Mouse (Mus musculus) embryonic facial prominence, embryonic 14.5 days (tissue): Measurements from ENCODE around the gene Glg1. TPM values are rescaled to one million over a fixed set of nuclear protein-coding genes. Genes with fewer than 3 reads are reported as not detected.
"Not testable (repeated sequence)": the region's sequence is repeated elsewhere in the genome, so short reads cannot be mapped to it uniquely, and the experiment has no call there.

ENCODE experiments used
- ATAC-seq: fragments of 200-750 bp; cut with Nextera tagmentation; 2 replicates; pipeline ENCODE4 v1.8.0; 2017; ENCODE audit warnings: low read depth, moderate number of reproducible peaks, moderate TSS enrichment
- DNase-seq: peaks from one replicate; pipeline ENCODE4 v3.0.0-alpha.2; 2015; ENCODE audit warnings: low spot score
- H3K27ac ChIP-seq: fragments of 300-500 bp; sonication (generic); replicated peaks from 2 replicates; pipeline ENCODE4 v1.5.1; 2014; ENCODE audit warnings: low read depth, mild to moderate bottlenecking, low read length, moderate library complexity
- H3K27me3 ChIP-seq: fragments of 300-500 bp; sonication (generic); replicated peaks from 2 replicates; pipeline ENCODE4 v1.6.1; 2014; ENCODE audit warnings: low read length; ENCODE audit not compliant: control insufficient read depth, insufficient read depth
- H3K36me3 ChIP-seq: fragments of 300-500 bp; sonication (generic); 2 replicates; pipeline ENCODE4 v1.6.1; 2014; ENCODE audit warnings: low read length, mixed read lengths; ENCODE audit not compliant: control insufficient read depth, insufficient read depth
- H3K4me1 ChIP-seq: fragments of 300-500 bp; sonication (generic); 2 replicates; pipeline ENCODE4 v1.6.1; 2014; ENCODE audit warnings: antibody characterized with exemption, low read length; ENCODE audit not compliant: control insufficient read depth, insufficient read depth
- H3K4me2 ChIP-seq: fragments of 300-500 bp; sonication (generic); 2 replicates; pipeline ENCODE4 v1.6.1; 2014; ENCODE audit warnings: low read depth, mild to moderate bottlenecking, low read length, moderate library complexity, mixed read lengths
- H3K4me3 ChIP-seq: fragments of 300-500 bp; sonication (generic); 2 replicates; pipeline ENCODE4 v1.5.1; 2014; ENCODE audit warnings: low read depth, mild to moderate bottlenecking, low read length
- H3K9ac ChIP-seq: fragments of 300-500 bp; sonication (generic); 2 replicates; pipeline ENCODE4 v1.6.1; 2014; ENCODE audit warnings: low read depth, mild to moderate bottlenecking, low read length, moderate library complexity, mixed read lengths
- H3K9me3 ChIP-seq: fragments of 300-500 bp; sonication (generic); 2 replicates; pipeline ENCODE4 v1.6.1; 2016; ENCODE audit warnings: low read length; ENCODE audit not compliant: control insufficient read depth
- WGBS: fragments of 180-500 bp; shearing (Covaris S2); extraction: QIAGEN DNeasy Blood & Tissue Kit; methylation state at CpG from one replicate; pipeline ENCODE4 v1.1.7; 2014; 5-methylcytosine and 5-hydroxymethylcytosine counted together
- polyA plus RNA-seq: library from polyadenylated mRNA; unstranded; fragments of >200 nt; fragmentation: Nextera tagmentation; extraction: Ambion mirVana; gene quantifications from 2 replicates; pipeline ENCODE4 v1.2.1, GENCODE M21; 2014

The Glg1 gene
- polyA plus RNA-seq, 1 experiment from 2014 or later = 103 TPM

DNA sequence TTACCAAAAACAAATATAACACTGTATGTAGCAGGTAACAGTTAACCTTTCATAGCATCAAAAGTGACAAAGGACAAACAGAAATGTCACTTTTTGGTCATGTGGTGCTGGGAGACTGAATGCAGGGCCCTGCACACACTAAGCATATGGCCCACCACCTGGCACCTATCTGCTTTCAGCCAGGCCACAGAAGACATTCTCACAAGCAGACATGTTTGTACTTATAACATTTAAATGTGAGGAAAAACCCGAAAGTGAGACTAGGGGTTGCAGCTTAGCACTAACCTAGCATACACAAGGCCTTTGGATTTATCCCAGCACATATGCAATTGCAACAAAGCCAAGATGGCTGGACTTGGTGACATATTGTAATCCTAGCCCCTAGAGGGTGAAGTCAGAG is 39.0 kb upstream of the Glg1 start:
- 80% methylated on average over 1 of the region's 1 CpGs for WGBS
- Histone ChIP-seq H3K4me1 (0 out of 2 replicates have a peak, but pooled peaks cover 10% of the 10 kb centered on the region), H3K9me3 (no peaks in the 10 kb centered on the region), H3K4me3 (no peak overlapping the region), H3K4me2 (peak overlapping the region; percentile 67; the same call in 1 of the 2 replicates), H3K36me3 (peaks cover 39% of the 10 kb centered on the region), H3K9ac (no peak overlapping the region), H3K27ac (no peak overlapping the region), H3K27me3 (no peaks in the 10 kb centered on the region)
- ATAC-seq (no peak), DNase-seq (no peak)

DNA sequence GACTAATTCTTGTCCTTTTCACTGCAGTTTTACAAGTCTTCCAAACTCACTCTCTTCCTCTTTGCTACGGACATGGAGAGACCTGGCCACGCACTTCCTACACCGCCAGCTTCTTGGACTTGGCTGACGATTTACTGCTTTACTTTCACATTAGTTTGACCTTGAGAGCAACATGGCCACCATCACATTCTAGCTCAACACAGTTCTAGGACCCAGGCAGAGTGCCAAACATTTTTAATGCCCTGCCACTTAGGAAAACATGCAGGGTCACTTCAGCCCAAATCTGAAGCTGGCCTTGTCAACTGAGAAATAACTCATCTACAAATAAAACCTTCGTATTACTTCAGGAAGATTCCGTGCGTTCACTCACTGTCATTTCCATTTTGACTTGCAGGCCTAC is 32.7 kb upstream of the Glg1 start:
- H3K36me3 ChIP-seq = peaks cover 92% of the 10 kb centered on the region
- no peaks in the 10 kb centered on the region for H3K4me1 ChIP-seq
- no peak overlapping the region for H3K4me2 ChIP-seq
- DNase-seq (no peak), ATAC-seq (no peak)
- 97% methylated on average over 7 of the region's 7 CpGs for WGBS
- no peak overlapping the region for H3K9ac ChIP-seq
- no peak overlapping the region for H3K4me3 ChIP-seq
- no peaks in the 10 kb centered on the region for H3K27me3 ChIP-seq
- no peaks in the 10 kb centered on the region for H3K9me3 ChIP-seq
- no peak overlapping the region for H3K27ac ChIP-seq

DNA sequence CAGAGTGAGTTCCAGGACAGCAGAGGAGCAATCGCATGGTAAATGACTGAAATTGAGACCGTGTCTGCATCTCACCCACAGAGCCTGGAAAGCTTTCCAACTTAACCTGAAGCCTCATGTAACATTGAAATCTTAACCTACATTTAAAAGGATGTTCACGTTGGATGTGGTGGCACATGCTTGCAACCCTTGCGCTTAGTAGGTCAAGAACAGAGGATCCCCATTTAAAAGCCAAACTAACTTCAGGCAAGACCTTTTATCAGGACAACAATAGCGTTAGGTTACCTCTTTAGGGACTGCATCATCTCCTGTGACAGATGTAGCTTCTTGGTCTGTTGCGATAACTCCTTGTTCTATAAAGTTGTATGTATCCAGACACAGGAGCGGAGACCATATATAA is 31.6 kb upstream of the Glg1 start:
- Histone ChIP-seq H3K36me3 (peaks cover 94% of the 10 kb centered on the region), H3K4me3 (no peak overlapping the region), H3K27ac (no peak overlapping the region), H3K9me3 (no peaks in the 10 kb centered on the region), H3K4me1 (no peaks in the 10 kb centered on the region), H3K4me2 (no peak overlapping the region), H3K27me3 (no peaks in the 10 kb centered on the region), H3K9ac (no peak overlapping the region)
- DNase-seq (no peak), ATAC-seq (no peak)
- 95% methylated on average over 7 of the region's 7 CpGs for WGBS

DNA sequence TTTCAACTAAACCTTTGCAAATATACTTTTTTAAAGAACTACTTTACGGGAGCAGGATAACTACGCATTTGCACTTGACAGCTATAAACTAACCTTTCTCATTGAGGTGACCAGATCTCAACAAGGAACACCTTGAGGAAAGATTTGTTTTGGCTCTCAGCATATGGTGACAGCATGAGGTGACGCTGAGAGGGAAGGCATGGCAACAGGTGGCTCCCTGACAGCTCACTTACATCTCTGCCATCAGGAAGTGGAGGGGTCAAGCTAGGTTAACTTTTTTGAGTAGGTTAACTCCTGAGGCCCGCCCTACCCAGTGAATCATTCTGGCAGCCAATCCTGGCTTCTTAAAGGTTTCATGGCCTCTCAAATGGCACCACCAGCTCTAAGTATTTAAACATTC is 26.6 kb upstream of the Glg1 start:
- Histone ChIP-seq H3K27ac (no peak overlapping the region), H3K36me3 (peaks cover 91% of the 10 kb centered on the region), H3K9me3 (no peaks in the 10 kb centered on the region), H3K4me2 (no peak overlapping the region), H3K27me3 (no peaks in the 10 kb centered on the region), H3K9ac (no peak overlapping the region), H3K4me1 (no peaks in the 10 kb centered on the region), H3K4me3 (no peak overlapping the region)
- WGBS = 87% methylated on average over 4 of the region's 4 CpGs
- DNase-seq (no peak), ATAC-seq (no peak)

DNA sequence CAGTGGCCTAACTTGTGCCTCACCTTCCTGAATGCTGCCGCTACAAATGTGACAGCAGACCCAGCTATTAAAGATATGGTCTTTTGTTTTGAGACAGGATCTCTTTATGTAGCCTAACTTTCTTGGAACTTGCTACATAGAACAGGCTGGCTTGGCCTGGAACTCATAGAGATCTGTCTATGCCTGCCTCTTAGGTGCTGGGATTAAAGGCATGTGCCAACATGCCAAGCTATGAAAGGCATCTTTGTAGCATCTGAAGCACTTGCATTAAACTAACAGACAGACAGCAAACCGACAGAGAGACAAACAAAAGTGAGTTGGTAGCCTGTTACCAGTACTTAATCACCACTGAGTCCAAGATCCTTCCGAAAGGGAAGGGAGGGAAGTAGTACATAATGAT is 23.1 kb upstream of the Glg1 start:
- Histone ChIP-seq H3K4me2 (no peak overlapping the region), H3K27me3 (no peaks in the 10 kb centered on the region), H3K4me3 (no peak overlapping the region), H3K4me1 (no peaks in the 10 kb centered on the region), H3K36me3 (peaks cover 92% of the 10 kb centered on the region), H3K9me3 (no peaks in the 10 kb centered on the region), H3K9ac (no peak overlapping the region), H3K27ac (no peak overlapping the region; the same call in 1 of the 2 replicates)
- DNase-seq (peak; percentile 64), ATAC-seq (no peak)
- WGBS = 77% methylated on average over 3 of the region's 3 CpGs

DNA sequence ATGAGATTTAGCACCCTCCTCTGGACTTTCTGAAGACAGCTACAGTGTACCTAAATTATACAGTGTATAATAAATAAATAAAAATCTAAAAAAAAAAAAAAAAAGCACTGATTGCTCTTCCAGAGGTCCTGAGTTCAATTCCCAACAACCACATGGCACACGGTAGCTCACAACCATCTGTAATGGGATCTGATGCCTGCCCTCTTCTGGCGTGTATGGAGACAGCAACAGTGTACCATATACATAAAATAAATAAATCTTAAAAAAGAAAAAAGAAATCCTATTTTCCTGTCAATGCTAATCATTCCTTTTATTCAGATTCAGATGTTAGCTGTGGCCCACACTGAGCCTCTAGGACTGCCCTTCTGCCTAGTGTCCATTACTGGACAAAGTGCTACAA is 9.3 kb upstream of the Glg1 start:
- Histone ChIP-seq H3K36me3 (peaks cover 23% of the 10 kb centered on the region), H3K4me3 (no peak overlapping the region), H3K9ac (no peak overlapping the region), H3K4me1 (no peaks in the 10 kb centered on the region), H3K27ac (no peak overlapping the region), H3K9me3 (0 out of 2 replicates have a peak, but pooled peaks cover 4% of the 10 kb centered on the region), H3K27me3 (no peaks in the 10 kb centered on the region), H3K4me2 (no peak overlapping the region)
- DNase-seq = no peak
- no peak for ATAC-seq
- 70% methylated on average over 2 of the region's 2 CpGs for WGBS

DNA sequence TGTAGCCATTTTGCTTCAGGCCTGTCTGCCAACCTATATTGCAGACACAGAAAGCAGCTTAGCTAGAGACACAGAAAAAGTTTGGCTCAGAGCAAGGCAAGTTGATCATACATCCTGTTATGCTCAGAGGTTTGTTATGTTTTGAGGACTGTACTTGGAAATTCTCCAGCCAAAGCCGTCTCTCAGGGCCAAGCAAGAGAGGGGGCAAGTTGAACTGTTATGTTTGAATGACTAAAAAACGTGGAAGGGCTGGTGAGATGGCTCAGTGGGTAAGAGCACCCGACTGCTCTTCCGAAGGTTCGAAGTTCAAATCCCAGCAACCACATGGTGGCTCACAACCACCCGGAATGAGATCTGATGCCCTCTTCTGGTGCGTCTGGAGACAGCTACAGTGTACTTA is 7.1 kb upstream of the Glg1 start:
- not testable (repeated sequence) for H3K4me1 ChIP-seq, H3K4me3 ChIP-seq, H3K27me3 ChIP-seq, H3K27ac ChIP-seq, H3K9ac ChIP-seq, H3K4me2 ChIP-seq, H3K9me3 ChIP-seq, DNase-seq, ATAC-seq
- peaks cover 15% of the 10 kb centered on the region for H3K36me3 ChIP-seq
- WGBS = 71% methylated on average over 7 of the region's 7 CpGs

DNA sequence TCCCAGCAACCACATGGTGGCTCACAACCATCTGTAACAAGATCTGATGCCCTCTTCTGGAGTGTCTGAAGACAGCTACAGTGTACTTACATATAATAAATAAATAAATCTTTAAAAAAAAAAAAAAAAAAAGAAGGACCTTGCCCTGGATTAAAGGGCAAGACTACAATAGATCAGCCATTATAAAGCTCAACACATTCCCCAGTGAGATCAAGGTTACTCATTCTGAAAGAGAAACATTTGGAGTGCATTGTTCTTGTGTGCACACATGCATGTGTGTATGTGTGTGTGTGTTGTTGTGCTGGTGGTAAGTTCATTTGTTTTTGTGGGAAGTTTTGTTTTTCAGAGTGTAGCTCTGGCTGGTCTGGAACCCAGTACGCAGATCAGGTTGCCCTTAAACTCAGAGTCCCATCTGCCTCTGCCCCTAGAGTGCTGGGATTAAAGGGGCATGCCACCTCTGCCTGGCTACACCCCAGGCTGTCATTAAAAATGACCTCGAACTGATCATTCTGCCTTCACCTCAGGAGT is 5.7 kb upstream of the Glg1 start:
- WGBS = 70% methylated on average over 2 of the region's 2 CpGs

DNA sequence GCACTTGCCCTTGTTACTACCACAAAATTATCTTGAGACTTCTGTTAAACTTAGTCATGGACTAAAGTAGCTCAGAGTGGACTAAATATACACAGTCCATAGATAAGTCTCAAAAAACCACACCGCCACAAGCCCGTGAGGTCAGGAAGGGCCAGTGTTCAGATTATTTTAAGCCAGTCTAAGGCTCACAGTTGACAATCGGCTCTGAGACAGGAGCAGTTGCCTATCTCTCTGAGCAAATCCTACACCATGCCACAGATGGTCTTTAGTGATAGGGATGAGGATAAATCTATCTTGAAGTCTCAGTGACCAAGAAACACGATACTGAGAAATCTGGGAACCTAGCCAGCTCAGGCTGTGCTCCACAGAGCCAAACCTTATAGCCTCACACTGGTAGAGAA is 3.0 kb upstream of the Glg1 start:
- Histone ChIP-seq H3K4me1 (peaks cover 8% of the 10 kb centered on the region), H3K4me2 (no peak overlapping the region), H3K27ac (no peak overlapping the region), H3K27me3 (no peaks in the 10 kb centered on the region), H3K9me3 (0 out of 2 replicates have a peak, but pooled peaks cover 4% of the 10 kb centered on the region), H3K4me3 (no peak overlapping the region), H3K9ac (no peak overlapping the region), H3K36me3 (no peaks in the 10 kb centered on the region)
- 80% methylated on average over 4 of the region's 4 CpGs for WGBS
- ATAC-seq = no peak
- peak; percentile 34 for DNase-seq

More for the DNA sequence above, 5.7 kb upstream of the Glg1 start:
- Histone ChIP-seq H3K9me3 (0 out of 2 replicates have a peak, but pooled peaks cover 4% of the 10 kb centered on the region), H3K9ac (no peak overlapping the region), H3K4me1 (no peaks in the 10 kb centered on the region), H3K4me2 (no peak overlapping the region), H3K27ac (no peak overlapping the region), H3K4me3 (no peak overlapping the region), H3K36me3 (0 out of 2 replicates have a peak, but pooled peaks cover 3% of the 10 kb centered on the region), H3K27me3 (no peaks in the 10 kb centered on the region)
- ATAC-seq (no peak), DNase-seq (no peak)
